Mouse (Mus musculus) thymus, postnatal 4 days (tissue): ENCODE measurements around the gene Vps36.

ENCODE experiments used
- DNase-seq: peaks from one replicate; pipeline ENCODE4 v3.0.0; 2021

Vps36 gene

GRCm38 (mm10) chr8:22226361-22226760 lies 33.8 kb downstream of the Vps36 start:
- DNase-seq, result no peak

- peak; percentile 49 for DNase-seq
Observed at GRCm38 (mm10) chr8:22227061-22227877, 34.7 kb downstream of the Vps36 start, which contains the start of gene Thsd1. Thsd1 (plus strand) TSS chr8:22227313.

- DNase-seq, result peak; percentile 19
Observed at GRCm38 (mm10) chr8:22228621-22229020, 36.0 kb downstream of the Vps36 start.

GRCm38 (mm10) chr8:22242986-22243385 lies 50.4 kb downstream of the Vps36 start:
- DNase-seq, result no peak

- DNase-seq, result no peak
Observed at GRCm38 (mm10) chr8:22245663-22246062, 53.1 kb downstream of the Vps36 start.

GRCm38 (mm10) chr8:22247956-22248355 lies 55.3 kb downstream of the Vps36 start:
- DNase-seq, result no peak

- DNase-seq, result no peak
Observed at GRCm38 (mm10) chr8:22249080-22249479, 56.5 kb downstream of the Vps36 start.

GRCm38 (mm10) chr8:22258946-22259450 lies 66.4 kb downstream of the Vps36 start:
- DNase-seq, result no peak

- DNase-seq, result no peak
Observed at GRCm38 (mm10) chr8:22259531-22259930, 66.9 kb downstream of the Vps36 start.

- no peak for DNase-seq
Observed at GRCm38 (mm10) chr8:22260091-22260722, 67.6 kb downstream of the Vps36 start.

- DNase-seq, result no peak
Observed at GRCm38 (mm10) chr8:22262267-22262666, 69.7 kb downstream of the Vps36 start.

- no peak for DNase-seq
Observed at GRCm38 (mm10) chr8:22264292-22264691, 71.7 kb downstream of the Vps36 start.

GRCm38 (mm10) chr8:22264787-22265186 lies 72.2 kb downstream of the Vps36 start:
- no peak for DNase-seq

- no peak for DNase-seq
Observed at GRCm38 (mm10) chr8:22265194-22265593, 72.6 kb downstream of the Vps36 start.

- DNase-seq, result no peak
Observed at GRCm38 (mm10) chr8:22266809-22267208, 74.2 kb downstream of the Vps36 start.
